Mouse (Mus musculus): ENCODE measurements around the gene Rbp7. TPM values are rescaled to one million over a fixed set of nuclear protein-coding genes. Genes with fewer than 3 reads are reported as not detected.
"Not testable (repeated sequence)": the region's sequence is repeated elsewhere in the genome, so short reads cannot be mapped to it uniquely, and the experiment has no call there.

The Rbp7 gene
- not detected for total RNA-seq (2021)

- intact Hi-C loops (cut with DNase I) = no loop called here
- no peak for DNase-seq (ENCODE audit: low spot score in 2 of 2)
These were observed at the start of gene Rbp7 for GRCm38 (mm10) chr4:149454879-149455278. Gene Rbp7, minus strand, starts transcription at chr4:149454978.

- no peak for DNase-seq (ENCODE audit: low spot score in 2 of 2)
- intact Hi-C loops (cut with DNase I) = no loop called here
These were observed 49.6 kb upstream of the Rbp7 start for GRCm38 (mm10) chr4:149504363-149504762.

- DNase-seq (ENCODE audit: low spot score in 2 of 2) = no peak
- intact Hi-C loops (cut with DNase I) = no loop called here
These were observed 45.0 kb upstream of the Rbp7 start for GRCm38 (mm10) chr4:149499790-149500189.

- intact Hi-C loops (cut with DNase I) = no loop called here
- no peak for DNase-seq (ENCODE audit: low spot score in 2 of 2)
These were observed 44.1 kb upstream of the Rbp7 start for GRCm38 (mm10) chr4:149498901-149499300.

GRCm38 (mm10) chr4:149496612-149497011 is 41.8 kb upstream of the Rbp7 start:
- intact Hi-C loops (cut with DNase I) = no loop called here
- DNase-seq (ENCODE audit: low spot score in 2 of 2) = peak in 1 of 2 experiments; percentile 35

- intact Hi-C loops (cut with DNase I) = no loop called here
- no peak for DNase-seq (ENCODE audit: low spot score in 2 of 2)
These were observed 36.4 kb upstream of the Rbp7 start for GRCm38 (mm10) chr4:149491151-149491550.

- no peak for DNase-seq (ENCODE audit: low spot score in 2 of 2)
- intact Hi-C loops (cut with DNase I) = loop anchor here (5.0 kb wide), 1 partner anchor 53 kb away; no protein-coding TSS in a partner anchor
These were observed 34.9 kb upstream of the Rbp7 start for GRCm38 (mm10) chr4:149489415-149490240.

GRCm38 (mm10) chr4:149487729-149488128 is 33.0 kb upstream of the Rbp7 start:
- no peak for DNase-seq (ENCODE audit: low spot score in 2 of 2)
- intact Hi-C loops (cut with DNase I) = loop anchor here (5.0 kb wide), 1 partner anchor 55 kb away; no protein-coding TSS in a partner anchor

GRCm38 (mm10) chr4:149485825-149486206 is 31.0 kb upstream of the Rbp7 start:
- intact Hi-C loops (cut with DNase I) = loop anchor here (5.0 kb wide), 1 partner anchor 56 kb away; no protein-coding TSS in a partner anchor
- peak; percentile 10 to 33 for DNase-seq (ENCODE audit: low spot score in 2 of 2)

GRCm38 (mm10) chr4:149485053-149485824 is 30.5 kb upstream of the Rbp7 start, which contains the start of the genes Nmnat1 and Lzic:
Gene Nmnat1, minus strand, starts transcription at chr4:149485202.
Gene Lzic, plus strand, starts transcription at chr4:149485229.
- DNase-seq (ENCODE audit: low spot score in 2 of 2) = peak; percentile 92 to 94
- intact Hi-C loops (cut with DNase I) = loop anchor here (5.0 kb wide), 1 partner anchor 57 kb away; no protein-coding TSS in a partner anchor

GRCm38 (mm10) chr4:149484566-149484965 is 29.8 kb upstream of the Rbp7 start:
- intact Hi-C loops (cut with DNase I) = no loop called here
- DNase-seq (ENCODE audit: low spot score in 2 of 2) = peak in 1 of 2 experiments; percentile 23

- DNase-seq (ENCODE audit: low spot score in 2 of 2) = no peak
- intact Hi-C loops (cut with DNase I) = no loop called here
These were observed 22.3 kb upstream of the Rbp7 start, which contains the start of gene Tmem274 for GRCm38 (mm10) chr4:149477078-149477477. Gene Tmem274, plus strand, starts transcription at chr4:149477378.

GRCm38 (mm10) chr4:149475096-149475495 is 20.3 kb upstream of the Rbp7 start:
- intact Hi-C loops (cut with DNase I) = no loop called here
- DNase-seq (ENCODE audit: low spot score in 2 of 2) = no peak

GRCm38 (mm10) chr4:149469557-149469956 is 14.8 kb upstream of the Rbp7 start:
- no peak for DNase-seq (ENCODE audit: low spot score in 2 of 2)
- intact Hi-C loops (cut with DNase I) = no loop called here

- no peak for DNase-seq (ENCODE audit: low spot score in 2 of 2)
- intact Hi-C loops (cut with DNase I) = no loop called here
These were observed 8.7 kb upstream of the Rbp7 start for GRCm38 (mm10) chr4:149463435-149463950.

GRCm38 (mm10) chr4:149462305-149462971 is 7.7 kb upstream of the Rbp7 start:
- DNase-seq (ENCODE audit: low spot score in 2 of 2) = no peak
- intact Hi-C loops (cut with DNase I) = no loop called here

- intact Hi-C loops (cut with DNase I) = no loop called here
- DNase-seq (ENCODE audit: low spot score in 2 of 2) = no peak
These were observed 7.0 kb upstream of the Rbp7 start for GRCm38 (mm10) chr4:149461579-149462304.

- DNase-seq (ENCODE audit: low spot score in 2 of 2); intact Hi-C loops (cut with DNase I): not testable (repeated sequence)
These were observed 5.7 kb upstream of the Rbp7 start for GRCm38 (mm10) chr4:149460475-149460874.

- intact Hi-C loops (cut with DNase I) = no loop called here
- DNase-seq (ENCODE audit: low spot score in 2 of 2) = no peak
These were observed 4.6 kb upstream of the Rbp7 start for GRCm38 (mm10) chr4:149459425-149459824.

Data from left cerebral cortex, postnatal 25 days (tissue).